Mouse (Mus musculus): ENCODE results near the gene Ipo9. TPM values are rescaled to one million over a fixed set of nuclear protein-coding genes. Genes with fewer than 3 reads are reported as not detected.

Gene Ipo9
- total and polyA plus RNA-seq, 3 experiments: 27.4 to 56.2 TPM; not detected in 1

GRCm38 (mm10) chr1:135422772-135423171 lies 7.5 kb downstream of the Ipo9 start:
- no peak overlapping the region for H3K4me3 ChIP-seq (ENCODE audit: control insufficient read depth in 1 of 2, insufficient read depth in 1 of 2, low read depth in 2 of 2, low read length in 2 of 2)
- no peak overlapping the region for H3K27ac ChIP-seq (ENCODE audit: control insufficient read depth, low read depth, low read length)
- TF ChIP-seq CTCF (IDR thresholded peaks at IDR 0.05 in 2 of 3, conservative IDR thresholded peaks at IDR 0.05 in 1 of 3; ENCODE audit: control insufficient read depth in 1 of 3, insufficient read depth in 1 of 3, low read depth in 2 of 3, low read length in 3 of 3, poor library complexity in 1 of 3, severe bottlenecking in 1 of 3) (no peak), NELFE (IDR thresholded peaks at IDR 0.05; ENCODE audit: low read depth, low read length) (no peak), ELF1 (IDR thresholded peaks at IDR 0.05; ENCODE audit: low read depth, low read length) (no peak), POLR2A (IDR thresholded peaks at IDR 0.05; ENCODE audit: control insufficient read depth in 1 of 2, insufficient read depth in 1 of 2, low read depth in 1 of 2, low read length in 2 of 2, poor library complexity in 1 of 2) (no peak), HCFC1 (IDR thresholded peaks at IDR 0.05; ENCODE audit: low read depth, low read length) (no peak), GATA1 (IDR thresholded peaks at IDR 0.05; ENCODE audit: low read depth, low read length) (no peak), KAT2A (conservative IDR thresholded peaks at IDR 0.05; ENCODE audit: low read depth, low read length) (no peak), SIN3A (IDR thresholded peaks at IDR 0.05; ENCODE audit: low read length) (no peak), MYC (IDR thresholded peaks at IDR 0.05; ENCODE audit: low read depth, low read length) (no peak), MAZ (IDR thresholded peaks at IDR 0.05; ENCODE audit: low read depth, low read length) (no peak), ETS1 (IDR thresholded peaks at IDR 0.05; ENCODE audit: low read depth, low read length) (no peak), SMC3 (IDR thresholded peaks at IDR 0.05; ENCODE audit: low read depth, low read length) (no peak), ZMIZ1 (IDR thresholded peaks at IDR 0.05; ENCODE audit: low read depth, low read length) (no peak), USF2 (IDR thresholded peaks at IDR 0.05; ENCODE audit: borderline replicate concordance in 1 of 2, insufficient read depth in 1 of 2, low read depth in 1 of 2, low read length in 2 of 2) (no peak), MYB (IDR thresholded peaks at IDR 0.05; ENCODE audit: low read depth, low read length) (no peak), MAFK (IDR thresholded peaks at IDR 0.05; ENCODE audit: borderline replicate concordance, low read depth, low read length) (no peak)
- H3K36me3 ChIP-seq (ENCODE audit: control insufficient read depth in 1 of 2, insufficient read depth in 2 of 2, low read length in 2 of 2): peaks cover 0 to 32% of the 10 kb centered on the region in 2 experiments; a peak in 3 of 4 replicates
- no peak overlapping the region for H3K9ac ChIP-seq (ENCODE audit: control insufficient read depth, low read depth, low read length, poor library complexity, severe bottlenecking)
- no peaks in the 10 kb centered on the region for H3K4me1 ChIP-seq (ENCODE audit: control insufficient read depth in 1 of 2, insufficient read depth in 2 of 2, low read length in 2 of 2)
- H3K79me2 ChIP-seq (ENCODE audit: control insufficient read depth, insufficient read depth, low read length, poor library complexity): peaks cover 22% of the 10 kb centered on the region
- H3K9me3 ChIP-seq (replicated peaks; ENCODE audit: insufficient read depth, low read length): no peaks in the 10 kb centered on the region
- no peak for DNase-seq (ENCODE audit: low read depth, low spot score)
- H3K27me3 ChIP-seq (ENCODE audit: control insufficient read depth in 1 of 2, insufficient read depth in 2 of 2, low read length in 2 of 2): no peaks in the 10 kb centered on the region

GRCm38 (mm10) chr1:135413996-135414395 lies 16.3 kb downstream of the Ipo9 start:
- Histone ChIP-seq H3K9me3 (replicated peaks; ENCODE audit: insufficient read depth, low read length) (no peaks in the 10 kb centered on the region), H3K4me3 (ENCODE audit: control insufficient read depth in 1 of 2, insufficient read depth in 1 of 2, low read depth in 2 of 2, low read length in 2 of 2) (no peak overlapping the region), H3K4me1 (ENCODE audit: control insufficient read depth in 1 of 2, insufficient read depth in 2 of 2, low read length in 2 of 2) (no peaks in the 10 kb centered on the region), H3K79me2 (ENCODE audit: control insufficient read depth, insufficient read depth, low read length, poor library complexity) (no peaks in the 10 kb centered on the region), H3K36me3 (ENCODE audit: control insufficient read depth in 1 of 2, insufficient read depth in 2 of 2, low read length in 2 of 2) (peaks cover 0 to 33% of the 10 kb centered on the region in 2 experiments; a peak in 2 of 4 replicates), H3K9ac (ENCODE audit: control insufficient read depth, low read depth, low read length, poor library complexity, severe bottlenecking) (no peak overlapping the region), H3K27me3 (ENCODE audit: control insufficient read depth in 1 of 2, insufficient read depth in 2 of 2, low read length in 2 of 2) (no peaks in the 10 kb centered on the region), H3K27ac (ENCODE audit: control insufficient read depth, low read depth, low read length) (no peak overlapping the region)
- no peak for DNase-seq (ENCODE audit: low read depth, low spot score)
- no peak for TF ChIP-seq NRF1 (IDR thresholded peaks at IDR 0.05; ENCODE audit: insufficient read depth, low read depth, low read length, poor library complexity, severe bottlenecking)
- no peak for TF ChIP-seq ETS1 (IDR thresholded peaks at IDR 0.05; ENCODE audit: low read depth, low read length)
- TF ChIP-seq TCF12 (IDR thresholded peaks at IDR 0.05; ENCODE audit: low read depth, low read length): no peak
- TF ChIP-seq UBTF (IDR thresholded peaks at IDR 0.05; ENCODE audit: borderline replicate concordance, insufficient read depth, low read depth, low read length): no peak
- no peak for TF ChIP-seq ZKSCAN1 (IDR thresholded peaks at IDR 0.05; ENCODE audit: low read depth, low read length)
